Mouse (Mus musculus): ENCODE results near the gene Cgn. TPM values are rescaled to one million over a fixed set of nuclear protein-coding genes. Genes with fewer than 3 reads are reported as not detected.

Gene Cgn
- polyA plus RNA-seq, 1 experiment from 2014 or later = 31.9 TPM

DNA sequence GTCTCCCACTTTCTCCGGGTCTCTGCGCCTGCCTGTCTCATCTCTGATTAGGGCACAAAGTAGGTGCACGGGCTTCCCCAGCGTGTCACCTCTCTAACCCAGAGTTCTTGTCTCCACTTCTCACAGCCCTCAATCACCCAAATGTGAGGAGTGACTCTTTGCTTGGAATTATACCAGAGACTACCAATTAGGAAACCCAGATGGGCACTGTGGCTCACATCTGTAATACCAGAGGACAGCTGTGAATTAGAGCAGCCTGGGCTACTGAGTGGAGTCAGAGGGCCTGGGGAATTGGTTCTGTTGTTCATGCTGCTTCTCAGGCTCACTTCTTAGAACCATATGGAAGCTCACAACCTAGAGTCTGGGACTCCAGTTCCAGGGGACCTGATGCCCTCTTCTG is 18.7 kb upstream of the Cgn start:
- Histone ChIP-seq H3K27ac (ENCODE audit: low read length) (no peak overlapping the region), H3K9ac (replicated peaks; ENCODE audit: low read depth, low read length) (0 out of 2 replicates have a peak overlapping the region, but pooled peaks have one; percentile 3), H3K4me1 (ENCODE audit: control insufficient read depth, insufficient read depth, low read length) (no peaks in the 10 kb centered on the region), H3K4me3 (ENCODE audit: low read depth, low read length) (no peak overlapping the region), H3K4me2 (replicated peaks; ENCODE audit: low read depth, low read length) (no peak overlapping the region), H3K27me3 (ENCODE audit: control insufficient read depth, insufficient read depth, low read length) (no peaks in the 10 kb centered on the region), H3K9me3 (ENCODE audit: control insufficient read depth, low read depth, low read length) (no peaks in the 10 kb centered on the region), H3K36me3 (ENCODE audit: control insufficient read depth, insufficient read depth, low read length) (no peaks in the 10 kb centered on the region)
- 88% methylated on average over 4 of the region's 4 CpGs for WGBS
- no peak for ATAC-seq (ENCODE audit: insufficient number of reproducible peaks, insufficient read depth, low FRiP score, low read depth)

DNA sequence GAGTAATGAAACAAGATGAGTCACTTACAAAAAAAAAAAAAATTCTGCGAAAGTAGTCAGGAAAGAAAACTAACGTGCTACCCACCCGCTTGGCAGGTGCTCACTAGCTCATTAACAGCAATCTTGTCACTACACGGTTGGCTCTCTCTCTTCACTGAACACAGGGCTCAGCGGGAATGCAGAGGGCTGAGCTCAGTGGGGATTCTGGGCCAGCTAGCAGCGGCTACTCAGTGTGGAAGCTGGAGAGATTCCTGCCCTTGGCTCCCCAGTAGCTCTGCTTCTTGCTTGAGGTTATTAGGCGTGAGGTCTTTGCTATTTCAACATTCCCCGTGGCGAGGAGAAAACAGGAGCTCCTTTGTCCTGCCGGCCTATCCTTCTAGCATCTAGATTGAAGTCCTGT is 17.9 kb upstream of the Cgn start:
- H3K4me2 ChIP-seq (replicated peaks; ENCODE audit: low read depth, low read length) = no peak overlapping the region
- H3K36me3 ChIP-seq (ENCODE audit: control insufficient read depth, insufficient read depth, low read length) = no peaks in the 10 kb centered on the region
- WGBS = 19% methylated on average over 10 of the region's 10 CpGs
- H3K4me1 ChIP-seq (ENCODE audit: control insufficient read depth, insufficient read depth, low read length) = no peaks in the 10 kb centered on the region
- H3K9ac ChIP-seq (replicated peaks; ENCODE audit: low read depth, low read length) = no peak overlapping the region
- no peak overlapping the region for H3K27ac ChIP-seq (ENCODE audit: low read length)
- no peak overlapping the region for H3K4me3 ChIP-seq (ENCODE audit: low read depth, low read length)
- H3K9me3 ChIP-seq (ENCODE audit: control insufficient read depth, low read depth, low read length) = no peaks in the 10 kb centered on the region
- no peaks in the 10 kb centered on the region for H3K27me3 ChIP-seq (ENCODE audit: control insufficient read depth, insufficient read depth, low read length)
- ATAC-seq (ENCODE audit: insufficient number of reproducible peaks, insufficient read depth, low FRiP score, low read depth) = no peak

- Histone ChIP-seq H3K36me3 (ENCODE audit: control insufficient read depth, insufficient read depth, low read length) (no peaks in the 10 kb centered on the region), H3K9ac (replicated peaks; ENCODE audit: low read depth, low read length) (no peak overlapping the region), H3K4me3 (ENCODE audit: low read depth, low read length) (no peak overlapping the region), H3K4me1 (ENCODE audit: control insufficient read depth, insufficient read depth, low read length) (no peaks in the 10 kb centered on the region), H3K27ac (ENCODE audit: low read length) (no peak overlapping the region), H3K4me2 (replicated peaks; ENCODE audit: low read depth, low read length) (no peak overlapping the region), H3K27me3 (ENCODE audit: control insufficient read depth, insufficient read depth, low read length) (no peaks in the 10 kb centered on the region), H3K9me3 (ENCODE audit: control insufficient read depth, low read depth, low read length) (no peaks in the 10 kb centered on the region)
- no peak for ATAC-seq (ENCODE audit: insufficient number of reproducible peaks, insufficient read depth, low FRiP score, low read depth)
These were observed 9.9 kb upstream of the Cgn start for GRCm38 (mm10) chr3:94796181-94796580.

- Histone ChIP-seq H3K4me2 (replicated peaks; ENCODE audit: low read depth, low read length) (no peak overlapping the region), H3K4me1 (ENCODE audit: control insufficient read depth, insufficient read depth, low read length) (no peaks in the 10 kb centered on the region), H3K9me3 (ENCODE audit: control insufficient read depth, low read depth, low read length) (no peaks in the 10 kb centered on the region), H3K9ac (replicated peaks; ENCODE audit: low read depth, low read length) (no peak overlapping the region), H3K4me3 (ENCODE audit: low read depth, low read length) (no peak overlapping the region), H3K36me3 (ENCODE audit: control insufficient read depth, insufficient read depth, low read length) (no peaks in the 10 kb centered on the region), H3K27ac (ENCODE audit: low read length) (no peak overlapping the region), H3K27me3 (ENCODE audit: control insufficient read depth, insufficient read depth, low read length) (no peaks in the 10 kb centered on the region)
- ATAC-seq (ENCODE audit: insufficient number of reproducible peaks, insufficient read depth, low FRiP score, low read depth) = no peak
- 53% methylated on average over 7 of the region's 7 CpGs for WGBS
These were observed 9.4 kb upstream of the Cgn start for GRCm38 (mm10) chr3:94795596-94796140.

DNA sequence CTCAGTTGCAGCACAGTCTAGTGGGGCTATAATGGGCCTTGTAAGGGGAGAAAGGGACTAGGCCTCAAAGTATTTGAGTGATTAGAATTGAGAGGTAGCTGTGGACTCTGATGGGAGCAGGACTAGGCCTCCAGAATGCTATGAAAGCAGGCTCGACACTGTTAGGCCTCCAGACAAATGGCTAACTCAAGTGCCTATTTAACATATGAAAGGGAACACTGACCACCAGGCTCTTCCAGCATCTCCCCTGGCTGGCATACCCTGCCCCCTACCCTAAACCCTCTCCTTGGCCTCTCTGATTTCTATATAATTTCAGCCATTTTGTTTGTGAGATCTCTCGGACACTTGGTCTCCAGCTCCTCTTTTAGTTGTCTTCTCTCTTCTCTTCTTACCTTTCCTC is 8.1 kb upstream of the Cgn start:
- H3K4me1 ChIP-seq (ENCODE audit: control insufficient read depth, insufficient read depth, low read length) = no peaks in the 10 kb centered on the region
- 79% methylated on average over 2 of the region's 2 CpGs for WGBS
- H3K4me2 ChIP-seq (replicated peaks; ENCODE audit: low read depth, low read length) = no peak overlapping the region
- no peak overlapping the region for H3K27ac ChIP-seq (ENCODE audit: low read length)
- ATAC-seq (ENCODE audit: insufficient number of reproducible peaks, insufficient read depth, low FRiP score, low read depth) = no peak
- no peaks in the 10 kb centered on the region for H3K27me3 ChIP-seq (ENCODE audit: control insufficient read depth, insufficient read depth, low read length)
- no peaks in the 10 kb centered on the region for H3K36me3 ChIP-seq (ENCODE audit: control insufficient read depth, insufficient read depth, low read length)
- no peak overlapping the region for H3K4me3 ChIP-seq (ENCODE audit: low read depth, low read length)
- no peak overlapping the region for H3K9ac ChIP-seq (replicated peaks; ENCODE audit: low read depth, low read length)
- H3K9me3 ChIP-seq (ENCODE audit: control insufficient read depth, low read depth, low read length) = no peaks in the 10 kb centered on the region

DNA sequence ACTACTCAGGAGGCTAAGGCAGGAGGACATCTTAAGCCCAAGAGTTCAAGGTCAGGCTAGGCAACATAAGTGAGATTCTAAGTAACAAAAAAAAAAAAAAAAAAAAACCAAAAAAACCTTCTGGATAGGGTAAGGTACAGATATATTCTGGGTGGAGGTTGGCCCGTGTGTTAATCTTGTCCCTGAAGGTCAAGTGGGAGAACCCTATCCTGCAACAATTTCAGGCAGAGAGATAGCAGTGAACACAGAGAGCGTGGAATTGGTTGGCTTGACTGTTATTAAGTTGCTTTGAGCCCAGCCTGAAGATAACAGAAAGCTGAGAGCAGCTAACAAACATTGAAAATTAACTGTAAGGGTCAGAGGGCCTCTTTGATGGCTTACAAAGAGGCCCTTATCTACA is 7.4 kb upstream of the Cgn start:
- Histone ChIP-seq H3K27ac (ENCODE audit: low read length) (no peak overlapping the region), H3K4me2 (replicated peaks; ENCODE audit: low read depth, low read length) (no peak overlapping the region), H3K9ac (replicated peaks; ENCODE audit: low read depth, low read length) (no peak overlapping the region), H3K4me1 (ENCODE audit: control insufficient read depth, insufficient read depth, low read length) (no peaks in the 10 kb centered on the region), H3K4me3 (ENCODE audit: low read depth, low read length) (no peak overlapping the region), H3K9me3 (ENCODE audit: control insufficient read depth, low read depth, low read length) (no peaks in the 10 kb centered on the region), H3K27me3 (ENCODE audit: control insufficient read depth, insufficient read depth, low read length) (no peaks in the 10 kb centered on the region), H3K36me3 (ENCODE audit: control insufficient read depth, insufficient read depth, low read length) (no peaks in the 10 kb centered on the region)
- no peak for ATAC-seq (ENCODE audit: insufficient number of reproducible peaks, insufficient read depth, low FRiP score, low read depth)
- 67% methylated on average over 2 of the region's 2 CpGs for WGBS

DNA sequence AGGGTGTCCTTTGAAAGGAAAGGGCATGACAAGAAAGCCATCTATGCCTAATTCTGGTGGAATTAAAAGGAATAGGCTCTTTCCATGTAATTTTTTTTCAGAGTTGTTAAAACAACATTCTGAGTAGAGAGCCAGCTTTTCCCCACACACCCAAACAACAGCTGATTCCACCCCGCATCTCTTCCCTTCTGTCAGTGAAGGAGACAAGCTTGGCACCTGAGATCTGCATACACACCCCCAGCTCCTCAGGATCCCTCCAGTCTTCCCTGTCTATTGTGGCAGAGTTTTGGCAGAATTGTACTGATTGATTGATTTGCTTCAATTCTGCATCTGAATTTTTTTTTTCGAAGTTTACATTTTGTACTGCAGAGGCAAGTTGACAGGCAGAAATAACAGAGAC is 6.0 kb upstream of the Cgn start:
- no peak overlapping the region for H3K4me2 ChIP-seq (replicated peaks; ENCODE audit: low read depth, low read length)
- no peak overlapping the region for H3K27ac ChIP-seq (ENCODE audit: low read length)
- no peak for ATAC-seq (ENCODE audit: insufficient number of reproducible peaks, insufficient read depth, low FRiP score, low read depth)
- H3K4me3 ChIP-seq (ENCODE audit: low read depth, low read length) = no peak overlapping the region
- WGBS = 88% methylated on average over 2 of the region's 2 CpGs
- H3K27me3 ChIP-seq (ENCODE audit: control insufficient read depth, insufficient read depth, low read length) = no peaks in the 10 kb centered on the region
- H3K9me3 ChIP-seq (ENCODE audit: control insufficient read depth, low read depth, low read length) = no peaks in the 10 kb centered on the region
- no peaks in the 10 kb centered on the region for H3K36me3 ChIP-seq (ENCODE audit: control insufficient read depth, insufficient read depth, low read length)
- no peaks in the 10 kb centered on the region; the same call in 1 of the 2 replicates for H3K4me1 ChIP-seq (ENCODE audit: control insufficient read depth, insufficient read depth, low read length)
- H3K9ac ChIP-seq (replicated peaks; ENCODE audit: low read depth, low read length) = no peak overlapping the region

DNA sequence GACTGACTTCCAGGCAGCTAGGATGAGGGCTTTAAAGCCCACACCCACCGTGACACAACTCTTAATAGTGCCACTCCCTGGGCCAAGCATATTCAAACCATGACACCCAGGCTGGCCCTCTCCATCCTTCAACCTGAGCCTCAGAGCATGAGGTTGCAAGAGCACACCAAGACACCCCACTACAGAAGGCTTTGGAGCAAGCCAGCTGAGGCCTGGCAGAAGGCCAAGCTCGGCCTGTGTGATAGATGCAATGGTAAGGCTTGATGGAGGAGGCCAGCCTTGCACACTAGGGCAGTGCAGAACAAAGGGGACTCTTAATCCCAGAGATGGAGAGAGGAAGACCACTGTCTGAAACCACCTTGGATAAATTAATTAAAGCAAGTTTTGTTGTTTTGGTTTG is 3.2 kb upstream of the Cgn start:
- H3K9ac ChIP-seq (replicated peaks; ENCODE audit: low read depth, low read length) = no peak overlapping the region
- H3K36me3 ChIP-seq (ENCODE audit: control insufficient read depth, insufficient read depth, low read length) = no peaks in the 10 kb centered on the region
- peaks cover 2% of the 10 kb centered on the region; the same call in 1 of the 2 replicates for H3K4me1 ChIP-seq (ENCODE audit: control insufficient read depth, insufficient read depth, low read length)
- WGBS = 77% methylated on average over 2 of the region's 2 CpGs
- H3K4me3 ChIP-seq (ENCODE audit: low read depth, low read length) = no peak overlapping the region
- H3K27ac ChIP-seq (ENCODE audit: low read length) = no peak overlapping the region
- no peaks in the 10 kb centered on the region for H3K9me3 ChIP-seq (ENCODE audit: control insufficient read depth, low read depth, low read length)
- no peak for ATAC-seq (ENCODE audit: insufficient number of reproducible peaks, insufficient read depth, low FRiP score, low read depth)
- no peak overlapping the region for H3K4me2 ChIP-seq (replicated peaks; ENCODE audit: low read depth, low read length)
- H3K27me3 ChIP-seq (ENCODE audit: control insufficient read depth, insufficient read depth, low read length) = no peaks in the 10 kb centered on the region

- Histone ChIP-seq H3K4me2 (replicated peaks; ENCODE audit: low read depth, low read length) (no peak overlapping the region), H3K9me3 (ENCODE audit: control insufficient read depth, low read depth, low read length) (no peaks in the 10 kb centered on the region), H3K9ac (replicated peaks; ENCODE audit: low read depth, low read length) (no peak overlapping the region), H3K4me3 (ENCODE audit: low read depth, low read length) (no peak overlapping the region), H3K4me1 (ENCODE audit: control insufficient read depth, insufficient read depth, low read length) (peaks cover 2% of the 10 kb centered on the region; the same call in 1 of the 2 replicates), H3K27ac (ENCODE audit: low read length) (no peak overlapping the region), H3K36me3 (ENCODE audit: control insufficient read depth, insufficient read depth, low read length) (no peaks in the 10 kb centered on the region), H3K27me3 (ENCODE audit: control insufficient read depth, insufficient read depth, low read length) (no peaks in the 10 kb centered on the region)
- 81% methylated on average over 1 of the region's 1 CpGs for WGBS
- no peak for ATAC-seq (ENCODE audit: insufficient number of reproducible peaks, insufficient read depth, low FRiP score, low read depth)
These were observed 2.8 kb upstream of the Cgn start for GRCm38 (mm10) chr3:94789071-94789470.
